Mouse (Mus musculus) embryonic facial prominence, embryonic 11.5 days (tissue): ENCODE measurements around the gene Cnnm4. TPM values are rescaled to one million over a fixed set of nuclear protein-coding genes. Genes with fewer than 3 reads are reported as not detected.
A peak's percentile ranks its signal among the peaks of the same experiment; 100 is the strongest.

ENCODE experiments used
- ATAC-seq: fragments of 200-750 bp; cut with Nextera tagmentation; replicated peaks from 2 replicates; pipeline ENCODE4 v1.8.0; 2017; ENCODE audit warnings: low read depth; ENCODE audit not compliant: insufficient number of reproducible peaks, low FRiP score, low TSS enrichment
- DNase-seq: peaks from one replicate; pipeline ENCODE4 v3.0.0-alpha.2; 2015; ENCODE audit warnings: low spot score
- H3K27ac ChIP-seq: fragments of 300-500 bp; sonication (generic); replicated peaks from 2 replicates; pipeline ENCODE4 v1.5.1; 2014; ENCODE audit warnings: mild to moderate bottlenecking, low read depth, low read length, control low read depth
- H3K27me3 ChIP-seq: fragments of 300-500 bp; sonication (generic); 2 replicates; pipeline ENCODE4 v1.6.1; 2014; ENCODE audit warnings: mild to moderate bottlenecking, low read length, moderate library complexity, mixed read lengths; ENCODE audit not compliant: control insufficient read depth, insufficient read depth
- H3K36me3 ChIP-seq: fragments of 300-500 bp; sonication (generic); replicated peaks from 2 replicates; pipeline ENCODE4 v1.6.1; 2014; ENCODE audit warnings: low read depth, mild to moderate bottlenecking, low read length, moderate library complexity, mixed read lengths; ENCODE audit not compliant: control insufficient read depth, insufficient read depth
- H3K4me1 ChIP-seq: fragments of 300-500 bp; sonication (generic); 2 replicates; pipeline ENCODE4 v1.6.1; 2014; ENCODE audit warnings: low read length, mixed read lengths; ENCODE audit not compliant: control insufficient read depth, insufficient read depth
- H3K4me2 ChIP-seq: fragments of 300-500 bp; sonication (generic); 2 replicates; pipeline ENCODE4 v1.6.1; 2014; ENCODE audit warnings: low read depth, mild to moderate bottlenecking, control low read depth, low read length, moderate library complexity
- H3K4me3 ChIP-seq: fragments of 300-500 bp; sonication (generic); 2 replicates; pipeline ENCODE4 v1.5.1; 2014; ENCODE audit warnings: low read depth, low read length, control low read depth
- H3K9ac ChIP-seq: fragments of 300-500 bp; sonication (generic); replicated peaks from 2 replicates; pipeline ENCODE4 v1.6.1; 2014; ENCODE audit warnings: mild to moderate bottlenecking, control low read depth, low read length
- H3K9me3 ChIP-seq: fragments of 300-500 bp; sonication (generic); replicated peaks from 2 replicates; pipeline ENCODE4 v1.6.1; 2016; ENCODE audit warnings: mild to moderate bottlenecking, low read length, inconsistent platforms, mixed read lengths; ENCODE audit not compliant: control insufficient read depth
- WGBS: fragments of 180-500 bp; shearing (Covaris S2); extraction: QIAGEN DNeasy Blood & Tissue Kit; methylation state at CpG from one replicate; pipeline ENCODE4 v1.1.7; 2014; 5-methylcytosine and 5-hydroxymethylcytosine counted together
- polyA plus RNA-seq: library from polyadenylated mRNA; unstranded; fragments of >200 nt; fragmentation: Nextera tagmentation; extraction: Ambion mirVana; gene quantifications from 2 replicates; pipeline ENCODE4 v1.2.1, GENCODE M21; 2014

Cnnm4 gene
- polyA plus RNA-seq, 1 experiment from 2014 or later, result 12.8 TPM

DNA sequence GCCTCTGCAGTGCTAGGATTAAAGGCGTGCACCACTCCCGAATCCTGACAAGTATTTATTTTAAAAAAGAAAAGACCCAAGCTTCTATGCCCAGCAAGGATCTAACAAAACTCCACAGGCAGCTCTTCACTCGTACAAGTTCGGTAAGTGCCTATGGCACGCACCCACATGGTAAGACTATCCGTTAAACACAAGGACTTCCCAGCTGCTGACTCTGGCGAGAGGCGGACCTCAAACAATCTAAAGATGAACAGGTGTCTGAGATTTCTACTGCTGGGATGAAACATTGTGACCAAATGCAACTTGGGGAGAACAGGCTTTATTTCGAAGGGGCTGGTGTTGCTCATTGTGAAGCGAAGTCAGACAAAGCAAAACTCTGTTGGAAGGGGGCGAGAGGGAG is 68.7 kb downstream of the Cnnm4 start:
- Histone ChIP-seq H3K9me3 (no peaks in the 10 kb centered on the region), H3K4me1 (no peaks in the 10 kb centered on the region), H3K4me3 (no peak overlapping the region), H3K27ac (no peak overlapping the region), H3K4me2 (no peak overlapping the region), H3K9ac (no peak overlapping the region), H3K36me3 (no peaks in the 10 kb centered on the region; the same call in 1 of the 2 replicates), H3K27me3 (no peaks in the 10 kb centered on the region)
- ATAC-seq (no peak), DNase-seq (no peak)
- WGBS, result 87% methylated on average over 11 of the region's 11 CpGs

DNA sequence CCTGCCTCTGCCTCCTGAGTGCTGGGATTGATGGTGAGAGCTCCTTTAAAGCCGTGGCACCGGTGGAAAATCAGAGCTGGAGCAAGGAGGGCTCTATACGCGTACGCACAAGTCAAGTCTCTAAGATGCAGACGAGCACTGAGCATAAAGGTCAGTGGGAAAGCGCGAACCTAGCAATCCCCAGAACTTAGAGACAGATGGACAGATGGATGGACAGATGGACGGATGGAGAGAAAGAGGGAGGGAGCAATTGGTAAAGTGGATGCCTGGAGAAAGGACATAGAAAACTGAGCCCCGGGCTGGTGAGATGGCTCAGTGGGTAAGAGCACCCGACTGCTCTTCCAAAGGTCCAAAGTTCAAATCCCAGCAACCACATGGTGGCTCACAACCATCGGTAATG is 69.4 kb downstream of the Cnnm4 start:
- H3K36me3 ChIP-seq, result no peaks in the 10 kb centered on the region; the same call in 1 of the 2 replicates
- H3K4me1 ChIP-seq, result no peaks in the 10 kb centered on the region
- no peak overlapping the region for H3K4me2 ChIP-seq
- no peak overlapping the region for H3K27ac ChIP-seq
- ATAC-seq (no peak), DNase-seq (no peak)
- no peaks in the 10 kb centered on the region for H3K27me3 ChIP-seq
- no peaks in the 10 kb centered on the region for H3K9me3 ChIP-seq
- 91% methylated on average over 12 of the region's 12 CpGs for WGBS
- H3K4me3 ChIP-seq, result no peak overlapping the region
- no peak overlapping the region for H3K9ac ChIP-seq

DNA sequence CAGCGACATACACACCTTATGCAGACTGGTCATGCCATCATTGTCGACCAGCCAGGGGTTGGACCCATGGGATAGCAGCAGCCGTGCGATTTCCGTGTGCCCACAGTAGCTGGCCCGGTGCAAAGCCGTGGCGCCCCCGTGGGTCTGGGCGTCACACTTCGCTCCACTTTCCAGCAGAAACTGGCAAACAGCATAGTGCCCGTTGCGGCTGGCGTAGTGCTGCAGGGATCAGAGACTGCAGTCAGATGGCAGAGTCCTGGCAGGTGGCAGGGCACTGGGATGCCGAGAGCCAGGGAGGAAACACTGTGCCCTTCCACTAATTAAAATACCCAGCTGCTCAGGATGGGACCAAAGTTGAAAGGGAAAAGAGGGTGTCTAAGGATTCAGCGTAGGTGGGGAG is 70.4 kb downstream of the Cnnm4 start:
- ATAC-seq, result no peak
- Histone ChIP-seq H3K9ac (no peak overlapping the region), H3K4me3 (no peak overlapping the region), H3K9me3 (no peaks in the 10 kb centered on the region), H3K4me2 (no peak overlapping the region), H3K4me1 (no peaks in the 10 kb centered on the region), H3K27me3 (no peaks in the 10 kb centered on the region), H3K36me3 (no peaks in the 10 kb centered on the region; the same call in 1 of the 2 replicates), H3K27ac (no peak overlapping the region)
- WGBS, result 98% methylated on average over 16 of the region's 16 CpGs
- no peak for DNase-seq

DNA sequence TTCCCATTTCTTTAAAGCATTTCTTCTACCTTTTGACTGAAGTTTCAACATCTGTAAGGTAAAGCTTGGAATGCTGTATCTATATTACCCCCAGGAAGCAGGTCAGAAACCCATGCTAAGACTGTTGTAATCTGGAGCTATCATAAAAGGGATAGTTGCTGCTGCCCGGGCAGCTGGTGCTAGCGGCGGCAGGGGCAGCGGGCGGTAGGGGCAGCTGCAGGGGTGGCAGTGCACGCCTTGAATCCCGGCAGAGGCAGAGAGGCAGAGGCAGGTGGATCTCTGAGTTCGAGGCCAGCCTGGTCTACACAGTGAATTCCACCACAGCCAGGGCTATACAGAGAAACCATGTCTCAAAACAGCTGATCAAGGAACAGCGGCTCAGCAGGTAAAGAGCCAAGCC is 71.5 kb downstream of the Cnnm4 start:
- DNase-seq (no peak), ATAC-seq (no peak)
- H3K4me1 ChIP-seq, result peaks cover 4% of the 10 kb centered on the region
- no peak overlapping the region for H3K27ac ChIP-seq
- no peaks in the 10 kb centered on the region for H3K9me3 ChIP-seq
- no peak overlapping the region for H3K4me2 ChIP-seq
- 94% methylated on average over 9 of the region's 9 CpGs for WGBS
- H3K36me3 ChIP-seq, result no peaks in the 10 kb centered on the region; the same call in 1 of the 2 replicates
- no peak overlapping the region for H3K4me3 ChIP-seq
- H3K27me3 ChIP-seq, result no peaks in the 10 kb centered on the region
- no peak overlapping the region for H3K9ac ChIP-seq

DNA sequence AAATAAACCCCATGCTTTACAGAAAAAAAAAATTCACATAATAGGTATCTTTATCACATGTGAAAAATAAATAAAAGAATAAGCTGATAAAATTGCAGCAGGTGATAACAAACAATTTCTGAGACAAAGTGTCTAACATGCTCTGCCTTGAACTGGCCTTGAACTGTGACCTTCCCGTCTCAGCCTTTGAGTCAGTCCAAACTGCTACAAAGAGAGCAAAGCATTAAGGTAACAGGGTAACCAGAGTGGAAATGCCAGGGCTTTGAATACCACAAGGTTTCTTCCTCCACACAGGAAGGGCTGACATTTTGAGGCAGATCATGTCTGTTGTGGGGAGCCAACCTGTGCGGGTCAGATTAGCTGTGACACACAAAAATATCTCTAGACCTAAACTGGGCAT is 74.0 kb downstream of the Cnnm4 start:
- WGBS, result 71% methylated on average over 2 of the region's 2 CpGs
- H3K36me3 ChIP-seq, result peaks cover 7% of the 10 kb centered on the region

DNA sequence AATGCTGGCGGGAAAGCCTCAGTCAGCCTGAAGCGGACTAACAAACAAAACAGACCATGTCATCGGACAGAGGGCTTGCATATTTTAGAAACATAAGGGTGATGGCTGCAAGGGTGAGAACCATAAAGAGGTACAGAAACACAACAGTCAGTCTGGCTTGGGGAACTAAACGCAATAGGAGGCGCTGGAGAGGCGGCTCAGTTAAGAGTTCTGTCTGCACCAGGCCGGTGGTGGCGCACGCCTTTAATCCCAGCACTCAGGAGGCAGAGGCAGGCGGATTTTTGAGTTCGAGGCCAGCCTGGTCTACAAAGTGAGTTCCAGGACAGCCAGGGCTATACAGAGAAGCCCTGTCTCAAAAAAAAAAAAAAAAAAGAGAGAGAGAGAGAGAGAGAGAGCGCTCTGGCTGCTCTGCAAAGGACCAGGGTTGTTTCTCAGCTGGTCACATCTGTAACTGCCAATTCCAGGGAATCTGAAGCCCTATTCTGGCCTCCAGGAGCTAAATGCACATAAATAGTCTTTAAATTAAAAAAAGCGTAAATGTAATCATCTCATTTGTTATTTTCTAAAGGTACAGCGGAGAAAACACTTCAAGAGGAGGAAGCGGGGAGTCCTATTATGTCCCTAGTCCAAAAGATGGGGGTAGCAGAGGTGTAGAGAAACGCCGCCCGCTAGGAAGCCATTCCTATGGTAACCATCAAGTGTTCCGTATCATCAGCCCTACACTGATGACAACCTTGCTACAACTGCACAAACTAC is 74.6 kb downstream of the Cnnm4 start:
- DNase-seq (no peak), ATAC-seq (no peak)
- Histone ChIP-seq H3K4me1 (peaks cover 10% of the 10 kb centered on the region), H3K4me2 (peak overlapping the region; percentile 81), H3K4me3 (peak overlapping the region; percentile 67), H3K27me3 (no peaks in the 10 kb centered on the region), H3K27ac (no peak overlapping the region), H3K36me3 (peaks cover 10% of the 10 kb centered on the region), H3K9me3 (no peaks in the 10 kb centered on the region), H3K9ac (peak overlapping the region; percentile 84)
- 73% methylated on average over 19 of the region's 19 CpGs for WGBS

More for the DNA sequence above, 74.0 kb downstream of the Cnnm4 start:
- Histone ChIP-seq H3K9me3 (no peaks in the 10 kb centered on the region), H3K27ac (no peak overlapping the region), H3K4me2 (no peak overlapping the region), H3K27me3 (no peaks in the 10 kb centered on the region), H3K9ac (no peak overlapping the region), H3K4me3 (no peak overlapping the region), H3K4me1 (peaks cover 10% of the 10 kb centered on the region)
- no peak for ATAC-seq
- no peak for DNase-seq

DNA sequence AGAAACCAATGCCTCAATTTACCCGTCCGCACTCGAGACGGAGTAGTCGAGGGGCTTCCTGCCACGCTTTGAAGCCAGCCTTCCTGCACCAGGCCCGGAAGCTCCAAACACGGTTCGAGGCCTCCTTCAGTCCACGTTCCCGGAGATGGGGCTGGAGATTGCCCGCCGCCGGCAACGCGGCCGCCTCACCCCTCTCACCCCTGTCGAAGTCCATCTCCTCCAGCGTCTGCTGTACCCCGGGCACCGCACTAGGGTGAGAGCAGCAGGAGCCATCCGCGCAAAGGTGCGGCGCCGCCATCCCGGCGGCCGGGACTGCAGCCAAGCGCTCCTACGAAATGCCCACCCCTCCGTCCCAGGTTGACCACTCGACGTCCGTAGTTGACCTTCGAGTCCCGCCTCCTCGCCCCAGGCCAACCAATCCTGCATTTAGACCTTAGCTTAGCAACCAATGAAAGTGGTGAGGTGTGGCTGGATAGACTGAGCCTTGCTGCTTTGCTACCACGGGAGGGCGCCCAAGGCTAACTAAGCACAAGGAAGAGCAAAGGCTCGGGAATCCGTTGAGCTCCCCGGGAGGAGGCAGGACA is 75.6 kb downstream of the Cnnm4 start, which contains the start of gene Ankrd39:
Ankrd39 (minus strand) TSS at position 558 of the 584 bp plus-strand sequence.
- Histone ChIP-seq H3K4me2 (peak within 1 kb of the TSS; percentile 81), H3K4me1 (peaks cover 10% of the 10 kb centered on the region), H3K36me3 (peaks cover 18% of the 10 kb centered on the region), H3K4me3 (peak within 1 kb of the TSS; percentile 67), H3K27ac (peak within 1 kb of the TSS; percentile 52), H3K9me3 (no peaks in the 10 kb centered on the region), H3K27me3 (no peaks in the 10 kb centered on the region), H3K9ac (peak within 1 kb of the TSS; percentile 84)
- ATAC-seq (peak; percentile 95), DNase-seq (peak; percentile 99)
- WGBS, result under 1% methylated on average over 43 of the region's 43 CpGs

DNA sequence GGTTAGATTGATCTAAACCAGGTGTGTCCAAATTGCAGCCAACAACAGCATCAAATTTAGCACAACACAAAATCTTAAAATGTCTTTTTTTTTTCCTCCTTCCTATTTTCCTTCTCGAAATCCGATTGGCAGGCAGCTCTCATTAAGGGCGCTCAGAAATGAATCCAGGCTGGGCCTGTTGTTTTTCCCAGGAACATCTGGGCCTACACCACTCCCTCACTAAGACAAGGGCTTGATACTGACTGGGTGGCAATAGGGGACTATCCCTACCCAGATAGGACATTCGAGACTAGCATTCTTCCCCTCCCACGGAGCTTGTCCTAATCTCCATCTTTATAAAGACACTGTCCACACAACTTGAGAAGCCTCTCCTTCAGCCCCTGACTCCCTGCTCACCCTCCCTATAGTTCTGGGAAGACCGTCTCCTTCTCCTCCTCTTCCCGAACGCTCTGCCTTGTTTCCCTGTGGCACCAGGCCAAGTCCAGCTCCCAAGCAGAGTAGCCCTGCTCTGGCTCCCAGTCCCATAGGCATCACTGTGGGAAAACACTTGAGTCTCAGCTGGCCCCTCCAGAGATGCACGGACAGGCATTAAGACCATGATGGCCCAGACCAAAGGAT is 76.7 kb downstream of the Cnnm4 start:
- H3K36me3 ChIP-seq, result peaks cover 28% of the 10 kb centered on the region
- H3K4me3 ChIP-seq, result no peak overlapping the region
- H3K4me1 ChIP-seq, result peaks cover 10% of the 10 kb centered on the region
- no peaks in the 10 kb centered on the region for H3K9me3 ChIP-seq
- DNase-seq (peak; percentile 49), ATAC-seq (no peak)
- H3K9ac ChIP-seq, result peak overlapping the region; percentile 9
- 44% methylated on average over 9 of the region's 9 CpGs for WGBS
- peak overlapping the region; percentile 52; the same call in 1 of the 2 replicates for H3K27ac ChIP-seq
- no peak overlapping the region for H3K4me2 ChIP-seq
- no peaks in the 10 kb centered on the region for H3K27me3 ChIP-seq
